Mouse (Mus musculus) layer of hippocampus, adult 11-12 months (tissue): ENCODE measurements around the gene Plekhd1.

Experiments used
- DNase-seq: peaks from one replicate; pipeline ENCODE4 v3.0.0; 2022; ENCODE audit warnings: low spot score

The Plekhd1 gene

GRCm38 (mm10) chr12:80699144-80699531 lies 6.7 kb downstream of the Plekhd1 start:
- no peak for DNase-seq

- no peak for DNase-seq
Measured at GRCm38 (mm10) chr12:80701332-80701731, 8.9 kb downstream of the Plekhd1 start.

- no peak for DNase-seq
Measured at GRCm38 (mm10) chr12:80706208-80706914, 14.0 kb downstream of the Plekhd1 start.

- DNase-seq, result no peak
Measured at GRCm38 (mm10) chr12:80706915-80707604, 14.7 kb downstream of the Plekhd1 start.

- DNase-seq, result no peak
Measured at GRCm38 (mm10) chr12:80715915-80716314, 23.5 kb downstream of the Plekhd1 start.

- no peak for DNase-seq
Measured at GRCm38 (mm10) chr12:80719141-80719540, 26.8 kb downstream of the Plekhd1 start.

GRCm38 (mm10) chr12:80720507-80720906 lies 28.1 kb downstream of the Plekhd1 start:
- DNase-seq, result no peak

- DNase-seq, result no peak
Measured at GRCm38 (mm10) chr12:80721458-80721857, 29.1 kb downstream of the Plekhd1 start.

GRCm38 (mm10) chr12:80724853-80725559 lies 32.6 kb downstream of the Plekhd1 start:
- peak; percentile 85 for DNase-seq

GRCm38 (mm10) chr12:80728207-80728606 lies 35.8 kb downstream of the Plekhd1 start:
- no peak for DNase-seq

GRCm38 (mm10) chr12:80728814-80729213 lies 36.4 kb downstream of the Plekhd1 start:
- DNase-seq, result no peak

GRCm38 (mm10) chr12:80729758-80730530 lies 37.6 kb downstream of the Plekhd1 start:
- peak; percentile 66 for DNase-seq

- peak; percentile 70 for DNase-seq
Measured at GRCm38 (mm10) chr12:80730567-80730966, 38.2 kb downstream of the Plekhd1 start.

GRCm38 (mm10) chr12:80734526-80735470 lies 42.4 kb downstream of the Plekhd1 start:
- DNase-seq, result no peak

- peak; percentile 70 for DNase-seq
Measured at GRCm38 (mm10) chr12:80736464-80737282, 44.3 kb downstream of the Plekhd1 start.

GRCm38 (mm10) chr12:80737283-80737600 lies 44.9 kb downstream of the Plekhd1 start:
- no peak for DNase-seq

- DNase-seq, result no peak
Measured at GRCm38 (mm10) chr12:80739482-80739881, 47.1 kb downstream of the Plekhd1 start.

GRCm38 (mm10) chr12:80744614-80745013 lies 52.2 kb downstream of the Plekhd1 start:
- DNase-seq, result no peak

GRCm38 (mm10) chr12:80746031-80746813 lies 53.8 kb downstream of the Plekhd1 start:
- DNase-seq, result peak; percentile 46
